ENCODE assay signal across 8 mouse cellular contexts in genomic region chr11:114064871-114065388, GRCm38 (mm10). TPM values are rescaled to one million over a fixed set of nuclear protein-coding genes. Genes with fewer than 3 reads are reported as not detected.
DNase-seq lines count a peak whose midpoint lies in the region; ATAC-seq and TF ChIP-seq lines count a peak whose summit lies in the region.

No protein-coding gene starts in this region.

- H3K9me3 ChIP-seq in heart, embryonic 10.5 days, result no peaks in the 10 kb centered on the region
- H3K9me3 ChIP-seq in ES-E14 (ENCODE audit: control insufficient read depth, insufficient read depth, low read depth, low read length), result no peaks in the 10 kb centered on the region
- no peaks in the 10 kb centered on the region for H3K9me3 ChIP-seq in forebrain, postnatal 0 days (ENCODE audit: low read length)
- H3K9me3 ChIP-seq in liver, embryonic 11.5 days (ENCODE audit: control insufficient read depth, low read length), result no peaks in the 10 kb centered on the region
- no peaks in the 10 kb centered on the region for H3K9me3 ChIP-seq in stomach, embryonic 15.5 days

- H3K36me3 ChIP-seq in heart, embryonic 10.5 days, result no peaks in the 10 kb centered on the region
- H3K36me3 ChIP-seq in ES-E14 (ENCODE audit: control insufficient read depth, insufficient read depth, low read length, poor library complexity, severe bottlenecking), result no peaks in the 10 kb centered on the region
- no peaks in the 10 kb centered on the region for H3K36me3 ChIP-seq in forebrain, postnatal 0 days (ENCODE audit: insufficient read depth)
- H3K36me3 ChIP-seq in liver, embryonic 11.5 days (ENCODE audit: control insufficient read depth, insufficient read depth, low read length), result no peaks in the 10 kb centered on the region
- H3K36me3 ChIP-seq in stomach, embryonic 15.5 days, result no peaks in the 10 kb centered on the region

- peaks cover 80% of the 10 kb centered on the region for H3K27me3 ChIP-seq in heart, embryonic 10.5 days (ENCODE audit: insufficient read depth, poor library complexity, severe bottlenecking)
- no peaks in the 10 kb centered on the region for H3K27me3 ChIP-seq in forebrain, postnatal 0 days (ENCODE audit: insufficient read depth, low read length)
- H3K27me3 ChIP-seq in liver, embryonic 11.5 days (replicated peaks; ENCODE audit: control insufficient read depth, insufficient read depth, low read length), result peaks cover 59% of the 10 kb centered on the region
- peaks cover 26% of the 10 kb centered on the region for H3K27me3 ChIP-seq in stomach, embryonic 15.5 days (replicated peaks)

- WGBS in heart, embryonic 10.5 days, result 1% methylated on average over 32 of the region's 32 CpGs
- WGBS in forebrain, postnatal 0 days, result under 1% methylated on average over 32 of the region's 32 CpGs
- WGBS in liver, embryonic 11.5 days, result 2% methylated on average over 32 of the region's 32 CpGs
- under 1% methylated on average over 32 of the region's 32 CpGs for WGBS in stomach, embryonic 15.5 days

- H3K9ac ChIP-seq in ES-E14 (ENCODE audit: insufficient read depth, low read depth, low read length, poor library complexity, severe bottlenecking), result no peak overlapping the region
- peak overlapping the region; percentile 57 for H3K9ac ChIP-seq in forebrain, postnatal 0 days
- H3K9ac ChIP-seq in liver, embryonic 11.5 days (ENCODE audit: low read depth, low read length), result peak overlapping the region; percentile 56
- H3K9ac ChIP-seq in stomach, embryonic 15.5 days, result peak overlapping the region; percentile 17; the same call in 1 of the 2 replicates

- peak; percentile 50 for TF ChIP-seq CTCF in forebrain, postnatal 0 days (IDR thresholded peaks at IDR 0.05; ENCODE audit: low read depth)

- ATAC-seq in forebrain, postnatal 0 days, result no peak
- ATAC-seq in liver, embryonic 11.5 days (replicated peaks; ENCODE audit: low FRiP score), result 0 out of 2 replicates have a peak, but pooled peaks have one; percentile 31
- no peak for ATAC-seq in stomach, embryonic 15.5 days (ENCODE audit: insufficient read depth, low FRiP score, low read depth)

- DNase-seq in heart, embryonic 10.5 days (ENCODE audit: low spot score), result peak; percentile 82
- DNase-seq in heart, adult 9 months (ENCODE audit: low spot score in 2 of 2), result no peak
- no peak for DNase-seq in ES-E14 (ENCODE audit: low read depth, low spot score)
- peak; percentile 34 for DNase-seq in forebrain, postnatal 0 days
- peak; percentile 45 for DNase-seq in liver, embryonic 11.5 days (ENCODE audit: low spot score)
- DNase-seq in left cerebral cortex, adult 9 months (ENCODE audit: low spot score in 2 of 2), result no peak
- no peak for DNase-seq in gastrocnemius, adult 18-20 months (ENCODE audit: low spot score)

- H3K4me3 ChIP-seq in heart, embryonic 10.5 days, result peak overlapping the region; percentile 76
- H3K4me3 ChIP-seq in ES-E14 (ENCODE audit: insufficient read depth in 1 of 2, low read depth in 1 of 2, low read length in 2 of 2, poor library complexity in 1 of 2, severe bottlenecking in 1 of 2), result peak overlapping the region; percentile 20 to 36; a peak in 2 of 4 replicates
- peak overlapping the region; percentile 59 for H3K4me3 ChIP-seq in forebrain, postnatal 0 days (ENCODE audit: low read depth, low read length)
- H3K4me3 ChIP-seq in liver, embryonic 11.5 days (ENCODE audit: low read depth, low read length), result peak overlapping the region; percentile 56
- H3K4me3 ChIP-seq in stomach, embryonic 15.5 days (replicated peaks), result peak overlapping the region; percentile 60

- peak overlapping the region; percentile 87 for H3K4me2 ChIP-seq in forebrain, postnatal 0 days (ENCODE audit: low read depth)
- peak overlapping the region; percentile 75 for H3K4me2 ChIP-seq in liver, embryonic 11.5 days
- H3K4me2 ChIP-seq in stomach, embryonic 15.5 days, result peak overlapping the region; percentile 98

- H3K27ac ChIP-seq in heart, embryonic 10.5 days, result peak overlapping the region; percentile 93
- no peak overlapping the region for H3K27ac ChIP-seq in ES-E14 (ENCODE audit: insufficient read depth, low read depth, low read length, poor library complexity, severe bottlenecking)
- no peak overlapping the region for H3K27ac ChIP-seq in forebrain, postnatal 0 days (ENCODE audit: low read depth, low read length)
- H3K27ac ChIP-seq in liver, embryonic 11.5 days (ENCODE audit: low read depth, low read length), result no peak overlapping the region
- H3K27ac ChIP-seq in stomach, embryonic 15.5 days, result no peak overlapping the region

- peaks cover 71% of the 10 kb centered on the region for H3K4me1 ChIP-seq in heart, embryonic 10.5 days
- H3K4me1 ChIP-seq in ES-E14 (ENCODE audit: control insufficient read depth in 2 of 2, insufficient read depth in 2 of 2, low read length in 2 of 2, poor library complexity in 1 of 2), result peaks cover 0 to 7% of the 10 kb centered on the region in 2 experiments; a peak in 3 of 4 replicates
- peaks cover 17% of the 10 kb centered on the region for H3K4me1 ChIP-seq in forebrain, postnatal 0 days (ENCODE audit: insufficient read depth)
- peaks cover 2% of the 10 kb centered on the region; the same call in 1 of the 2 replicates for H3K4me1 ChIP-seq in liver, embryonic 11.5 days (replicated peaks; ENCODE audit: control insufficient read depth, insufficient read depth, low read length)
- H3K4me1 ChIP-seq in stomach, embryonic 15.5 days, result peaks cover 28% of the 10 kb centered on the region

- in situ Hi-C loops in ES-E14 (cut with MboI; ENCODE audit: low sequenced_read_pairs in 2 of 2, unreplicated experiment in 2 of 2), result no loop called here

TF ChIP-seq in ES-E14, 5 proteins besides CTCF, POLR2A, EP300 and RAD21:
- TF ChIP-seq ZC3H11A (IDR thresholded peaks at IDR 0.05; ENCODE audit: borderline replicate concordance, low read depth, low read length) (no peak), HCFC1 (IDR thresholded peaks at IDR 0.05; ENCODE audit: borderline replicate concordance, insufficient read depth, low read length) (no peak), ZNF384 (IDR thresholded peaks at IDR 0.05; ENCODE audit: low read depth, low read length) (no peak), CHD2 (IDR thresholded peaks at IDR 0.05; ENCODE audit: low read depth, low read length) (no peak), MAFK (IDR thresholded peaks at IDR 0.05; ENCODE audit: insufficient read depth, low read depth, low read length) (no peak)

RNA-seq across cellular contexts. Expression of gene Sdk2, which starts 1.9 kb away (rescaled TPM):
- polyA plus RNA-seq in heart, embryonic 10.5 days (2016; fragmentation: Nextera tagmentation; extraction: Ambion mirVana), result 2.4 and 4.1 TPM in 2 replicates
- total RNA-seq in ES-E14 (2012; rRNA removed), result 1.6 and 2.0 TPM in 2 replicates
- 14.1 and 18.5 TPM in 2 replicates for total RNA-seq in forebrain, postnatal 0 days (2014; rRNA removed)
- 0.79 and 1.9 TPM in 2 replicates for polyA plus RNA-seq in forebrain, postnatal 0 days (2015; fragmentation: Nextera tagmentation; extraction: Ambion mirVana)
- 1.4 and 1.9 TPM in 2 replicates for polyA plus RNA-seq in liver, embryonic 11.5 days (2014; fragmentation: Nextera tagmentation; extraction: Ambion mirVana)
- polyA plus RNA-seq in stomach, embryonic 15.5 days (2015; fragmentation: Nextera tagmentation; extraction: Ambion mirVana), result 3.0 and 3.2 TPM in 2 replicates
- under 1 TPM; 0.41 to 0.57 TPM for total RNA-seq in gastrocnemius, adult 18-20 months (2021)

Comparison
In these comparisons a context has a peak if more than half of its experiments do, and no peak if none do; other contexts are left out.
1. DNase-seq: peak in heart, embryonic 10.5 days (single experiment), forebrain, postnatal 0 days (single experiment) and liver, embryonic 11.5 days (single experiment); none in heart, adult 9 months (0 of 2), ES-E14 (single experiment), left cerebral cortex, adult 9 months (0 of 2) and gastrocnemius, adult 18-20 months (single experiment).
2. Peak in every context shown above with its lines, with median percentiles within 50 percentile points of each other: H3K4me3 ChIP-seq and H3K4me2 ChIP-seq.